Comparison of ENCODE assay signal across 8 mouse cellular contexts in the genomic region with DNA sequence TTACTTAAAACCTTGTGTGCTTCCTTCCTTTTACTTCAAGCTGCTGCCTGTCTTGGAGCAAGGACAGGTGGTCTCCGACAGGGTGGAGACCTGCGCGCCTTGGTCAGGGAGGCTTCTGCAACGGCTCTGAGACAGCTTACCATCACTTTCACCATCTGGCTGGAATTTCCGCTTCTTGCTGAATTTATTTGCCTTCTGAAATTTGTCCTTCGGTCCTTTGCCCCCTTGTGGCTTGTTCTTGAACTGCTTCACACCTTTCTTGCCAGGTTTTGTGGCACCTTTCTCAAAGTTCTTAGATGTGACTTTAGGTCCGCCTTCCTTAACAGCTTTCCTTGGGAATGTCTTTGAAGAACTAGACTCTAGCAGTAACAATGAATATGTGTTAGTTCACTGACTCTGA. TPM values are rescaled to one million over a fixed set of nuclear protein-coding genes. Genes with fewer than 3 reads are reported as not detected.
DNase-seq lines count a peak whose midpoint lies in the region; ATAC-seq and TF ChIP-seq lines count a peak whose summit lies in the region.

No protein-coding gene starts in this region.

- no peaks in the 10 kb centered on the region for H3K27me3 ChIP-seq in hindbrain, embryonic 11.5 days (ENCODE audit: control insufficient read depth, insufficient read depth, low read length)
- no peaks in the 10 kb centered on the region for H3K27me3 ChIP-seq in hindbrain, embryonic 13.5 days
- no peaks in the 10 kb centered on the region for H3K27me3 ChIP-seq in MEL (ENCODE audit: control insufficient read depth in 1 of 2, insufficient read depth in 2 of 2, low read length in 2 of 2)

- peak; percentile 13 to 50 (median 45); a peak in 4 of 6 replicates for TF ChIP-seq CTCF in MEL (IDR thresholded peaks at IDR 0.05 in 2 of 3, conservative IDR thresholded peaks at IDR 0.05 in 1 of 3; ENCODE audit: control insufficient read depth in 1 of 3, insufficient read depth in 1 of 3, low read depth in 2 of 3, low read length in 3 of 3, poor library complexity in 1 of 3, severe bottlenecking in 1 of 3)

- no peak overlapping the region for H3K9ac ChIP-seq in hindbrain, embryonic 11.5 days (ENCODE audit: low read depth, low read length)
- no peak overlapping the region for H3K9ac ChIP-seq in hindbrain, embryonic 13.5 days
- H3K9ac ChIP-seq in MEL (ENCODE audit: control insufficient read depth, low read depth, low read length, poor library complexity, severe bottlenecking) = no peak overlapping the region

- 83% methylated on average over 7 of the region's 7 CpGs for WGBS in hindbrain, embryonic 11.5 days
- 78% methylated on average over 7 of the region's 7 CpGs for WGBS in hindbrain, embryonic 13.5 days

- no peaks in the 10 kb centered on the region for H3K9me3 ChIP-seq in hindbrain, embryonic 11.5 days (ENCODE audit: control insufficient read depth, low read length)
- no peaks in the 10 kb centered on the region for H3K9me3 ChIP-seq in hindbrain, embryonic 13.5 days
- no peaks in the 10 kb centered on the region for H3K9me3 ChIP-seq in MEL (replicated peaks; ENCODE audit: insufficient read depth, low read length)

- no peak overlapping the region for H3K4me2 ChIP-seq in hindbrain, embryonic 11.5 days (replicated peaks; ENCODE audit: low read depth, low read length)
- H3K4me2 ChIP-seq in hindbrain, embryonic 13.5 days = no peak overlapping the region

- no peak for TF ChIP-seq EP300 in MEL (IDR thresholded peaks at IDR 0.05; ENCODE audit: low read depth in 1 of 2, low read length in 2 of 2)

- H3K79me2 ChIP-seq in MEL (ENCODE audit: control insufficient read depth, insufficient read depth, low read length, poor library complexity) = peaks cover 32% of the 10 kb centered on the region

- H3K4me3 ChIP-seq in hindbrain, embryonic 11.5 days (ENCODE audit: low read depth, low read length) = no peak overlapping the region
- H3K4me3 ChIP-seq in hindbrain, embryonic 13.5 days = no peak overlapping the region
- H3K4me3 ChIP-seq in MEL (ENCODE audit: control insufficient read depth in 1 of 2, insufficient read depth in 1 of 2, low read depth in 2 of 2, low read length in 2 of 2) = no peak overlapping the region

- TF ChIP-seq POLR2A in MEL (IDR thresholded peaks at IDR 0.05; ENCODE audit: control insufficient read depth in 1 of 2, insufficient read depth in 1 of 2, low read depth in 1 of 2, low read length in 2 of 2, poor library complexity in 1 of 2) = no peak

- DNase-seq in hindbrain, embryonic 11.5 days (ENCODE audit: low spot score) = peak; percentile 58
- DNase-seq in 3T3-L1 (ENCODE audit: low read depth, low spot score) (peak; percentile 68), MEL (ENCODE audit: low read depth, low spot score) (peak; percentile 49)
- DNase-seq in cerebellum, postnatal 10 days = peak; percentile 79 to 88
- peak; percentile 56 to 76 for DNase-seq in kidney, postnatal 25 days
- DNase-seq in natural killer cell, adult 2 months (ENCODE audit: low spot score in 2 of 2) = peak; percentile 48 to 52

- H3K27ac ChIP-seq in hindbrain, embryonic 11.5 days (ENCODE audit: low read depth, low read length) = no peak overlapping the region
- no peak overlapping the region for H3K27ac ChIP-seq in hindbrain, embryonic 13.5 days
- H3K27ac ChIP-seq in MEL (ENCODE audit: control insufficient read depth, low read depth, low read length) = no peak overlapping the region

- 0 out of 2 replicates have a peak, but pooled peaks cover 2% of the 10 kb centered on the region for H3K4me1 ChIP-seq in hindbrain, embryonic 11.5 days (replicated peaks; ENCODE audit: control insufficient read depth, insufficient read depth, low read length)
- peaks cover 19% of the 10 kb centered on the region for H3K4me1 ChIP-seq in hindbrain, embryonic 13.5 days (replicated peaks)
- H3K4me1 ChIP-seq in MEL (ENCODE audit: control insufficient read depth in 1 of 2, insufficient read depth in 2 of 2, low read length in 2 of 2) = peaks cover 0 to 2% of the 10 kb centered on the region in 2 experiments; a peak in 1 of 4 replicates

- TF ChIP-seq RAD21 in MEL (IDR thresholded peaks at IDR 0.05; ENCODE audit: low read depth, low read length) = no peak

- no peak for ATAC-seq in hindbrain, embryonic 11.5 days (ENCODE audit: low FRiP score)
- ATAC-seq in hindbrain, embryonic 13.5 days (ENCODE audit: low FRiP score) = no peak
- ATAC-seq in megakaryocyte, adult 5-6 weeks (ENCODE audit: poor library complexity, severe bottlenecking) = no peak

- H3K36me3 ChIP-seq in hindbrain, embryonic 11.5 days (ENCODE audit: control insufficient read depth, insufficient read depth, low read length) = no peaks in the 10 kb centered on the region
- peaks cover 44% of the 10 kb centered on the region for H3K36me3 ChIP-seq in hindbrain, embryonic 13.5 days
- peaks cover 9 to 15% of the 10 kb centered on the region in 2 experiments for H3K36me3 ChIP-seq in MEL (ENCODE audit: control insufficient read depth in 1 of 2, insufficient read depth in 2 of 2, low read length in 2 of 2)

TF ChIP-seq in MEL, 35 proteins besides CTCF, POLR2A, EP300 and RAD21:
- TF ChIP-seq SMC3 (IDR thresholded peaks at IDR 0.05; ENCODE audit: low read depth, low read length) (peak; percentile 26; the same call in 1 of the 2 replicates), TBP (IDR thresholded peaks at IDR 0.05; ENCODE audit: low read depth, low read length) (no peak), USF2 (IDR thresholded peaks at IDR 0.05; ENCODE audit: borderline replicate concordance in 1 of 2, insufficient read depth in 1 of 2, low read depth in 1 of 2, low read length in 2 of 2) (no peak), HCFC1 (IDR thresholded peaks at IDR 0.05; ENCODE audit: low read depth, low read length) (no peak), MAFK (IDR thresholded peaks at IDR 0.05; ENCODE audit: borderline replicate concordance, low read depth, low read length) (no peak), MYC (IDR thresholded peaks at IDR 0.05; ENCODE audit: low read depth, low read length) (no peak), POLR2AphosphoS5 (IDR thresholded peaks at IDR 0.05; ENCODE audit: borderline replicate concordance, low read depth, low read length) (no peak), NRF1 (IDR thresholded peaks at IDR 0.05; ENCODE audit: insufficient read depth, low read depth, low read length, poor library complexity, severe bottlenecking) (no peak), POLR2AphosphoS2 (IDR thresholded peaks at IDR 0.05; ENCODE audit: low read length) (no peak)

RNA-seq across cellular contexts. Expression of gene Pum3, which starts 4.0 kb away (rescaled TPM):
- polyA plus RNA-seq in hindbrain, embryonic 11.5 days (2014; fragmentation: Nextera tagmentation; extraction: Ambion mirVana) = 78.3 and 81.3 TPM in 2 replicates
- polyA plus RNA-seq in hindbrain, embryonic 13.5 days (2015; fragmentation: Nextera tagmentation; extraction: Ambion mirVana) = 65.4 and 69.4 TPM in 2 replicates
- 88.6 and 98.3 TPM in 2 replicates for total RNA-seq in MEL (2012; rRNA removed)
- polyA plus RNA-seq in MEL (2012; ENCODE audit: insufficient read depth in 1 of 2, insufficient read length in 2 of 2, low read depth in 1 of 2, low replicate concordance in 2 of 2, missing spikeins in 1 of 2) = 100 to 1,000 TPM; 166 to 181 TPM
- 80.8 and 90.7 TPM in 2 replicates for total RNA-seq in megakaryocyte, adult 5-6 weeks (2015)
- 49.7 and 52.8 TPM in 2 replicates for total RNA-seq in megakaryocyte, adult 5-6 weeks (2017)
